Mouse (Mus musculus) NIH3T3 (cell line): ENCODE data around the gene Cts3.
"Not testable (repeated sequence)": the region's sequence is repeated elsewhere in the genome, so short reads cannot be mapped to it uniquely, and the experiment has no call there.

Experiments used
- DNase-seq: peaks from one replicate; pipeline ENCODE4 v3.0.0-alpha.2; 2012; ENCODE audit warnings: low read depth

The Cts3 gene

DNA sequence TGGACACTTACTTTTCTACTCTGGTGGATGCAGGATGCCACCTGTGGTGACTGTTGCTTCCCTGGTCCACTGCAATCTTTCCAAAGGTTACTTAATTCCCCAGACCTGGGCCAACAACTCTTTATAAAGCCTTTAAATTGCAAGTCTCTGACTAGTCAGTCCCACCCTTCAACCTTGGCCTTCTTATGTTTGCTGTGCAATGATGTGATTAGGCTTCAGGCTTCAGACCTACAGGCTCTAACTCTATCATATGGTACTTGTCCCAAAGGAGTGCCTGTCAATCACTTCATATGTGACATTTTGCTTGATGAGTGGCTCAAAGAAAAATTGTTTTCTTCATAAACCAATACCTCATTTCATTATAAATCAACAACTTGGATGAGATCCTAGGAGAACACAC, at the start of gene Cts3:
TSS of gene Cts3 (minus strand) at position 101 of the 400 bp plus-strand sequence.
- no peak for DNase-seq

DNA sequence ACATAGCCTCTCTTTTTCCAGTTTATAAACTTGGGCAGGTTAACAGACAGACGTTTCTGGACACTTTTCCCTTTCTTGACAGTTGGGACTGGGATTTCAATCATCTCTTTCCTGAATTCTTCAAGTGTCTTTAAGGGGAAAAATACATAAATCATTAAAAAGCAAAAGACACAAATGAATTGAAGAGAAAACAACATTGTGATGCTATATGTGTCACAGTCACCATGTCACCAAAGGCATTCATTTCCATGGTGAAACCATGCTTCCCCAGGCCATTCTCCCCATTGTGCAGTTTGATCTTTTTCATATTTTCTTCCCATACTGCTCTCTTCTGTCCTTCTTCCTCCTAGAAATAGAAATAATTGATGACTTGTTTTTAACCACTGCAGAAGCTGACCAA, 1.9 kb downstream of the Cts3 start, which contains the start of gene Gm49352:
TSS of gene Gm49352 (minus strand) at position 101 of the 400 bp plus-strand sequence.
- not testable (repeated sequence) for DNase-seq

- DNase-seq = no peak
These were observed 28.3 kb downstream of the Cts3 start, which contains the start of gene Ctsm for GRCm38 (mm10) chr13:61541631-61542030. TSS of gene Ctsm (minus strand) at chr13:61541839.
